Mouse (Mus musculus) inflammation-experienced regulatory T-cells, adult 6 months (primary cell): Measurements from ENCODE around the gene Hoxb2. TPM values are rescaled to one million over a fixed set of nuclear protein-coding genes. Genes with fewer than 3 reads are reported as not detected.

Experiments used
- ATAC-seq: one replicate; pipeline ENCODE4 v1.8.0; 2017
- polyA plus RNA-seq, 3 experiments: library from polyadenylated mRNA; unstranded; fragments of 100-300 nt; shearing (Covaris generic); gene quantifications; one replicate each; pipeline ENCODE4 v1.2.1; 2017

Gene Hoxb2
- polyA plus RNA-seq, 3 experiments from 2014 or later, result not detected

- ATAC-seq, result no peak
Observed at GRCm38 (mm10) chr11:96351831-96352230, 1.5 kb downstream of the Hoxb2 start.

GRCm38 (mm10) chr11:96352691-96353521 is 2.6 kb downstream of the Hoxb2 start:
- ATAC-seq, result no peak

DNA sequence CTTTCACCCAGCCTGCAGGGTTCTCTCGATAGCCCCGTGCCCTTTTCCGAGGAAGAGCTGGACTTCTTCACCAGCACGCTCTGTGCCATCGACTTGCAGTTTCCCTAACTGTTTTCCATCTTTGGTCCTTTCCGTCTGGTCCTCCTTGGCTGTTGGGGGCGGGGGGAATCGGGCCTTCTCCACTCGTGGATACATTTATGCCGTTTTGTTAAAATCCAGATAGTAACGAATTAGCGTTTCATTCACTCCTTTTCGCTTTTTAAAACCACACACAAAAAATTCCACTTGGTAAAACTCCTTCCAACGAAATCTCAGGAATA is 3.2 kb downstream of the Hoxb2 start:
- no peak for ATAC-seq

DNA sequence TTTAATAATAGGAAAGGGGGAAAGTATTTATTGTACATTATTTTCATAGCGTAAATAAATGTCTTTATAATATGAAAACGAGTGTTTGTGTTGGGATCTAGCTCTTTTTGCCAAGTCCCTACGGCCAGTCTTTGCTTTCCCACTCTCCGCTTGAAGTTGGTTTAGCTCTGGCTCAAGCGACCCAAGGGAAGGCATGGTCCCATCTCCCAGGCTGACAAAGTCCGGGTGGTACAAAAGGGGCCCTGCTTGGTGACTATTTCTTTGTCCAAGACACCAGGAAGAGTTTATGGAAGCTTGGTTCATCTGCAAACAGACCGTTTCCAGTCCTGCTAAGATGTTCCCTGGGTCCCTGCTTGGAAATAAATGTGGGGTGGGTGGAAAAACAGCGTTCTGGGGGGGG is 3.6 kb downstream of the Hoxb2 start:
- no peak for ATAC-seq

DNA sequence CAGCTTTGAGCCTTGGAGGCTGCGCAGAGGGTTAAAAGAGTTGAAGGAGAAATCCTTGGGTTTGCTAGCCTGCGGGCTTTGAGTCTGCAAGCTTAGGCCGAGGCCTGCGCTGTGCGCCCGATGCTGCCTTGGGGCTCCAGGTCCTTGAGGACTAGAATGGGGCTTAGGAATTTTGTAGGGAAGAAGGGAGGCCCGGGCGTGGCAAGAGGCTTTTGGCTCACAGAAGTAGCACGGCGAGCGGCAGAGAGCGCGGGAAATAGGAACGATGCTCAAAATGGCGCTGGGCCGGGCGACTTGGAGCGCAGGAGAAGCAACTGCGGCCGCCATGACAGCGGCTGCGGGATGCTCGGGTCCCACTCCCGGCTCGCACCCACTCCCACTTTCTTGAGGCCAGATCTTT is 4.1 kb downstream of the Hoxb2 start:
- no peak for ATAC-seq

DNA sequence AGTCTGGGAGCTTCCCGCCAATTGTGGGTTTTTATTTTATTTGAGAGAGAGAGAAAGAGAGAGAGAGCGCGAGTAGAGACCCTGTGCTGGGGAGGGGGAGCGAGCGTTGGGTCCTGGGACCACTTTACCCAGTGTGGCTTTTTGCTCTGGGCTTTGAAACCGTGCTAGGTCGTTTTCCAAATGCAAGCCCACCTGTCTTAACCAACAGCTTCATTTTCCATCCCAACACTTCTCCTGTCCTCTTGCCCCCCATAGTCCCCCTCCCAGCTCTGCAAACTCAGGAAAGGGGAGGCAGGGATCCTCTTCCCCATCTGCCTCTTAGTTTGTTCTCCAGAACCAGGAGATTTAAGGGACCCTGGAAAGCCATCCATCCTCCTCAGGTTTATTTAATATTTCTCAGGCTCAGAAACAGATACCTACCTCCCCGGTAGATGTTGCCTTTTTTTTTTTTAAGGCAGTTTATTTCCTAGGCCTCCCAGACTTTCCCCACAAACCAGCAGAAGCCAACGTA is 4.5 kb downstream of the Hoxb2 start:
- ATAC-seq, result no peak

- no peak for ATAC-seq
Observed at GRCm38 (mm10) chr11:96363807-96364206, 13.5 kb downstream of the Hoxb2 start.

DNA sequence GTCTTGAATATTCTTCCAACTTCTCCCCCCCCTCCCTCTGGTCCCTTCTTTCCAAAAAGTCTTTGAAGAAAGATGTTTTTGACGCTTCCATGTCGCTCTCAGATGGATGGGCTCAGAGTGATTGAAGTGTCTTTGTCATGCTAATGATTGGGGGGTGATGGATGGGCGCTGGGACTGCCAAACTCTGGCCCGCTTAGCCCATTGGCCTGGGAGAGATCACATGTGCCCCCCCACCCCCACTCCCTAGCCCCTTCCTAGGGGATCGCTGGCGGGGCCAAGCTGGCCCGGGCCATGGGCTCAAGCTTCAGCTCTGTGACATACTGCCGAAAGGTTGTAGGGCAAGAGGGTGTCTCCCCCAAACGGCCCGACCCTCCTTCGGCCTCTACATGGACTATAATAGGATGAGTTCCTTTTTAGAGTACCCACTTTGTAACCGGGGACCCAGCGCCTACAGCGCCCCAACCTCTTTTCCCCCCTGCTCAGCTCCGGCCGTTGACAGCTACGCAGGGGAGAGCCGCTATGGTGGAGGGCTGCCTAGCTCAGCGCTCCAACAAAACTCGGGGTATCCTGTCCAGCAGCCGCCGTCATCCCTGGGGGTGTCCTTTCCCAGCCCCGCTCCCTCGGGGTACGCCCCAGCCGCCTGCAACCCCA is 15.2 kb downstream of the Hoxb2 start, which contains the start of gene Hoxb1:
Gene Hoxb1 (plus strand): TSS at position 312 of the 651 bp plus-strand sequence.
- no peak for ATAC-seq

DNA sequence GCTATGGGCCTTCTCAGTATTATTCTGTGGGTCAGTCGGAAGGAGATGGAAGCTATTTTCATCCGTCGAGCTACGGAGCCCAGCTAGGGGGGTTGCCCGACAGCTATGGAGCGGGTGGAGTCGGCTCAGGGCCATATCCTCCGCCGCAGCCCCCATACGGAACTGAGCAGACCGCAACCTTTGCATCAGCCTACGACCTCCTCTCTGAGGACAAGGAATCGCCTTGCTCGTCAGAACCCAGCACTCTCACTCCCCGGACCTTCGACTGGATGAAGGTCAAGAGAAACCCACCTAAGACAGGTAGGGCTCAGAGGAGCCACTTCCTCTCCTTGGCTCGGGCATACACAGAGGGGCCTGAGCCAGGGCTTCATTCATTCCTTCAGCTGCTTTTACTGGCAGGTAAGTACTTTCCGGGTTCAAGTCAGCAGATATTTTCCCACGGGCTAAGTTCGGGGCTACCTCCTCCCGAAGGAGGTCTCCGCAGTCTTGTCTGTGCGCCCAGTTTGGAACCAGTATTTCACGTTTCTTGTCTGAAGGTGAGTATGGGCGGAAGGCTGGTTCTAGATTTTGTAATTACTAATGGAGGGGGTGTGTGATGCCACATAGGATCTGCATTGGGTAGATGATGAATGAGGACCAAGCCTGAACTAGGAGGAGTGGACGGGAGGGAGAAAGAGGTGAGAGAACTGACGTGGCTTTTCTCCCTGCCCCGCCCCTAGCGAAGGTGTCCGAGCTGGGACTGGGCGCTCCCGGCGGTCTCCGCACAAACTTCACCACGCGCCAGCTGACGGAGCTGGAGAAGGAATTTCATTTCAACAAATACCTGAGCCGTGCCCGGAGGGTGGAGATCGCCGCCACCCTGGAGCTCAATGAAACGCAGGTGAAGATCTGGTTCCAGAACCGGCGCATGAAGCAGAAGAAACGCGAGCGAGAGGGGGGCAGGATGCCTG is 16.0 kb downstream of the Hoxb2 start:
- no peak for ATAC-seq

GRCm38 (mm10) chr11:96367141-96367540 is 16.8 kb downstream of the Hoxb2 start:
- no peak for ATAC-seq

GRCm38 (mm10) chr11:96368686-96369085 is 18.4 kb downstream of the Hoxb2 start:
- ATAC-seq, result no peak

DNA sequence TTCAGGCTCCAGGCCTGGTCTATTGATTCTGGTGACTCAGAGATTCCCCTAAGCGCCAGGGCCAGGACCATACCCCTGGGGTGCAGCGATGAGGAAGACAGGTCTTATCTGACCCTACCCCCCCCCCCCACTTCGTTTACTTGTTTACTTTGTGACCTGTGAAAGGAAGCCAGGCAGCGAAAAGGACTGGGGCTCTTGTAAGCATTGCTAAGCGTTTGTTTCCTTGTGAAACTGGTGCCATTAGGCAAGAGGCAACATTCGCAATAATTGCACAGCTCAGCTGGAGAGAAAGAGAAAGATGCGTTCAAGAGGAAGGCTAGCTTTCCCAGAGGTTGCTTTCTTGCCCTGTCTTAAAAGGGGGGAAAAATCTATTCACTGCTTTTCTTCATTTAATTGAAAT is 18.8 kb downstream of the Hoxb2 start:
- no peak for ATAC-seq

DNA sequence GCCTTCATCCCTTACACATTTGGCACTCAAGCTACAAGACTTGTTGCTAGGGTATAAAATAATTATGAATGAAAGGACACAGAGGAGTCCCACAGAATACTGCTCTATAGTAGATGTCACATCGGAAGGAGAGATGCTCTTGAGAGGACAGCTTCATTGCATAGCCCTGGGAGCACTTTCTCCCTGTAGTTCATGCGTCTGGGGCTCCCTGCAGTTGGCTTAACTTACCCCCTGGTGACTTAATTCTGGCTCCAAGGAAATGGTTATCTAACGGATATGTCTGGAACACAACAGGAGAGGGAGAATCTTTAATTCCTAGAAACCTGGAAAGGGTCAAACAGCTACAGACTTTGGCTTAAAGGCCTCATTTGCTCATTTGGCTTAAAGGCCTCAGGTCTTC is 21.4 kb downstream of the Hoxb2 start:
- ATAC-seq, result no peak

DNA sequence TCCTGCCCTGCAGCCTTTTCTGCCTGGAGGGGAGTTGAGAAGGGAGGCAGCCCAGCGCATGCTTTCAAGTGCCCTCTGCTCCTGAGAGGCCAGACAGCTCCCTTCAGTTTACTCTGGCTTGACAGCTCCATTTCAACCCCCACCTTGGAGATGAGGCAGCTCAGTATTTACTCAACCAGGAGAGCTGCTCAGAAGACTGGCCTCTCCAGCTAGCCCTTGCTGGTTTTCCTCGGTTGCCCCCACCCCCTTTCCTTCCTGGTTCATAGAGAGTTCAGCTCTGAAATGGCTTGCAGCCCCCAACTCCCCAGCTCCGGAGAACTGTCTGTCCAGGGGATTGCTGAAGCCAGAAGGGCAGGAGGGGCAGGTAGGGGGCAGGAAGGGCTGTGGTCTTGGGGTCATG is 22.2 kb downstream of the Hoxb2 start:
- ATAC-seq, result no peak

DNA sequence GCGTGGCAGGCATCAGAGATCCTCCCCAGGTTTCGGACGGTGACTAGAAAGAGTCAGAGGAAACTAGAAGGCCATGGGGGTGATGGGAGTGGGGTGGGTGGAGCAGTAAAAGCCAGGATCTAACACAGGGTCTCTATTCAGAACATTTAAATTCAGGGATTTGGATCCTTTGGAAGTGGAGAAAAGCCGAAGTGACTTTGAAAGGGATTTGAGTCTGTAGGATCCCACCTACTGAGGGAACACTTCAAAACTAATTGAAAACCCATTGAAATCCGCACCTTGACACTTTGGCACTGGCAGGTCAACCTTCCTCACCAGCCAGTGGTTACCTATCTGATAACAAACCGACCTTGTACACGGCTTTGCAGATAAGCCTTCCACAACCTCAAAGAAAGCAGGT is 24.5 kb downstream of the Hoxb2 start:
- ATAC-seq, result no peak

- ATAC-seq, result no peak
Observed at GRCm38 (mm10) chr11:96383381-96383780, 33.1 kb downstream of the Hoxb2 start.

- ATAC-seq, result no peak
Observed at GRCm38 (mm10) chr11:96387635-96388034, 37.3 kb downstream of the Hoxb2 start.

DNA sequence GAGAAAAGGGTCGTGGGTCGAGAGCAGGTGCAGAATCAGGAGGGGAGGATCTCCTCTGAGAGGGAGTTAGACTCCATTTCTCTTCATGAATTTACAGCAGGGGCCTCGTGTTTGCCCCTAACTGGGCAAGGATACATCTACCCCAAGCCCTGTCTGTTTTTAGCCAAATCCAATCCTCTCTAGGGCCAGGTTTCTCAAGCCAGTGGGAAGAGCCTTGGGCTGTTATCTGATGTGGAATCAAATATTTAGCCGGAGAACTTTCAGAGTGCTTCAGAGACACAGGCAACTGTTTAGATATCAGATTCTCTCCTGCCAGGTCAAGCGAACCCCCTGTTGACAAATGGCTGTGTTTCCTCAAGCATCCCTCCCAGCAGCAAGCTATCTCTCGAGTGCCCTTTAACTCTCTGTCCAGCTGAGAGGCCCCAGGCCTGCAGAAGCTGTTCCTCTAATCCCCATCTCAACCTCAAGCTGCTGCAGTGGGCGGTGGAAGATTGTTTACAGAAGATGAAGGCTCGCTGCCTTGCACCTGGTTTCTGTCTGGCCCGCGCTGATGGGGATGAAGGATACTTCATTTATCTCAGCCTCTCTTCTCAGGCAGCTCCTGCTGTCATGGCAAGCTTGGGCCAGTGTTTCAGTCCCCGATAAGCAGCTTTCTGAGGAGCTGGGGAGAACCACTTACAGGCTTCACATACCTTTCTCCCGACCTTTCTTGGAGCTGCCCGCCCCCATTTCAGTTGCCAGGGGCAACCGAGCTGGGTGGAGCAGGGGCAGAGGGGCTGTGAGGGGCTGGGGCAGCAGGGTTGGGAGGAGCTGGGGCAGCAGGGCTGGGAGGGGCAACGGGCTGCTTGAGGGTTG is 46.7 kb downstream of the Hoxb2 start:
- no peak for ATAC-seq

DNA sequence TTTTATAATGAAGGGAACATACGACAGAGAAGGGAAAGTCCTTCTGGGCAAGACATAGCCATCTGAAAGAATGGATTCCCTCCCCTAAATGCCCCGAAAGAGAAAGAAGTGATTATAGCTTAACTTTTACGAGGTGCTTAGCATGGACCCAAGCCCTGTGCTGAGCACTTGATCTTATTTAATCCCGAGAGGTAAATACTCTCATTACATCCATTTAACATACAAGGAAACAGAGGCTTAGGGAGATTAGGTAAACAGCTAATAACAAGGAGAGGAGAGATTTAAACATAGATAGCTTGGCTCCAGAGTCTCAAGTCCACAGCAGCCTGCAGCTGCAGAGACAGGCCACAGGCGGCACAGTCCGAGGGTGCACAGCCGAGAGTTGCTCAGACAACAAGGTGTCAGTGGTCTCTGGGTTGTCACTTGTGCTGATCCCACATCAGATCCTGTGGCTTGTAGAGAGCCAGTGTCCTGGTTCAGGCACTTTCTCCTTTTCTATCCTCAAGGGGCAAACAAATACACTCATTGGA is 47.5 kb downstream of the Hoxb2 start:
- no peak for ATAC-seq

DNA sequence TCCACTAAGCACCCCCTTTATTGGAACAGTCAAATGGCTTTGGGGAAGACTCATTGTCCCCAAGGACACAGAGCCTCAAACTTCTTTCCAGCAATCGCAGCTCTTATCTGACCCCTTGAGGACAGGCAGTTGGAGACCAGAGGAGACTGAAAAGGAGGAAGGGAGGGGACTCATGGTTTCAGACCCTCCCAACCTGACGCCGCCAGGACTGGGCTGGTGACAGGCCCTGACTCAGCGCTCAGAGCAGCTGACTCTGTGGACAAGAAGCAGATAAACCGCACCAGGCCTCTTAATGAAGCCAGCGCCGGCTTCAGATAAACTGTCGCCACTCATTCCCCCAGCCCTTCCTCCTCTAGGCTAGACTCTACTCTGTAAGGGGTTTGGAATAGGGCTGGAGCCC is 49.6 kb downstream of the Hoxb2 start:
- ATAC-seq, result no peak
